Mouse (Mus musculus): ENCODE results near the gene Fgf5.

- TF ChIP-seq CTCF (IDR thresholded peaks at IDR 0.05; ENCODE audit: low read depth) (no peak), EP300 (IDR thresholded peaks at IDR 0.05; ENCODE audit: low read depth) (no peak)
Observed at GRCm38 (mm10) chr5:98293049-98293715, 39.2 kb downstream of the Fgf5 start.
